Mouse (Mus musculus) c-Kit-negative CD71-positive TER-119-positive erythroid progenitor cells, embryonic 14.5 days (primary cell): ENCODE measurements around the gene Acbd4.

Source experiments
- DNase-seq: peaks from one replicate; pipeline ENCODE4 v3.0.0-alpha.2; 2013; ENCODE audit warnings: low read depth, low spot score

Acbd4 gene

GRCm38 (mm10) chr11:103141101-103141943, 39.8 kb downstream of the Acbd4 start:
- DNase-seq: no peak

- DNase-seq: no peak
Observed at GRCm38 (mm10) chr11:103141944-103142255, 40.4 kb downstream of the Acbd4 start.

- no peak for DNase-seq
Observed at GRCm38 (mm10) chr11:103142441-103143182, 41.1 kb downstream of the Acbd4 start.

- DNase-seq: no peak
Observed at GRCm38 (mm10) chr11:103144309-103145285, 43.1 kb downstream of the Acbd4 start.

- DNase-seq: no peak
Observed at GRCm38 (mm10) chr11:103146386-103146785, 44.9 kb downstream of the Acbd4 start.

GRCm38 (mm10) chr11:103147766-103148165, 46.3 kb downstream of the Acbd4 start:
- DNase-seq: no peak

GRCm38 (mm10) chr11:103149771-103150170, 48.3 kb downstream of the Acbd4 start:
- DNase-seq: no peak

GRCm38 (mm10) chr11:103158621-103159478, 57.4 kb downstream of the Acbd4 start:
- peak; percentile 80 for DNase-seq

GRCm38 (mm10) chr11:103160738-103161137, 59.3 kb downstream of the Acbd4 start:
- no peak for DNase-seq

- DNase-seq: no peak
Observed at GRCm38 (mm10) chr11:103161449-103161848, 60.0 kb downstream of the Acbd4 start.
